Mouse (Mus musculus) MEL (cell line): ENCODE measurements around the gene Slc30a1. TPM values are rescaled to one million over a fixed set of nuclear protein-coding genes. Genes with fewer than 3 reads are reported as not detected.

Experiments
- DNase-seq: peaks from one replicate; pipeline ENCODE4 v3.0.0; 2011; ENCODE audit warnings: low read depth, low spot score
- H3K27ac ChIP-seq: 2 replicates; pipeline ENCODE4 v1.5.1; 2012; ENCODE audit warnings: low read depth, mild to moderate bottlenecking, control low read depth, low read length, moderate library complexity; ENCODE audit not compliant: control insufficient read depth
- H3K27me3 ChIP-seq, 2 experiments: fragments of 150-350 bp in 1 of 2; sonication (generic) in 1 of 2; 2 replicates each; pipeline ENCODE4 v1.6.1; 2012; ENCODE audit warnings: low read length in 2 of 2, mild to moderate bottlenecking in 2 of 2, improper control_type of control experiment in 1 of 2, moderate library complexity in 1 of 2; ENCODE audit not compliant: insufficient read depth in 2 of 2, control insufficient read depth in 1 of 2
- H3K36me3 ChIP-seq, 2 experiments: 2 replicates each; pipeline ENCODE4 v1.6.1; 2012 to 2014; ENCODE audit warnings: low read length in 2 of 2, improper control_type of control experiment in 1 of 2, inconsistent platforms in 1 of 2, mild to moderate bottlenecking in 1 of 2; ENCODE audit not compliant: insufficient read depth in 2 of 2, control insufficient read depth in 1 of 2
- H3K4me1 ChIP-seq, 2 experiments: fragments of 150-350 bp in 1 of 2; sonication (generic) in 1 of 2; 2 replicates each; pipeline ENCODE4 v1.6.1; 2012; ENCODE audit warnings: low read length in 2 of 2, improper control_type of control experiment in 1 of 2, mild to moderate bottlenecking in 1 of 2; ENCODE audit not compliant: insufficient read depth in 2 of 2, control insufficient read depth in 1 of 2
- H3K4me3 ChIP-seq, 2 experiments: fragments of 150-350 bp in 1 of 2; sonication (generic) in 1 of 2; 2 replicates each; pipeline ENCODE4 v1.5.1; 2012; ENCODE audit warnings: low read depth in 2 of 2, low read length in 2 of 2, mild to moderate bottlenecking in 2 of 2, moderate library complexity in 2 of 2, control low read depth in 1 of 2, improper control_type of control experiment in 1 of 2; ENCODE audit not compliant: control insufficient read depth in 1 of 2, insufficient read depth in 1 of 2
- H3K79me2 ChIP-seq: 2 replicates; pipeline ENCODE4 v1.6.1; 2012; ENCODE audit warnings: mild to moderate bottlenecking, low read length, moderate library complexity; ENCODE audit not compliant: control insufficient read depth, poor library complexity, insufficient read depth
- H3K9ac ChIP-seq: 2 replicates; pipeline ENCODE4 v1.6.1; 2012; ENCODE audit warnings: low read depth, mild to moderate bottlenecking, control low read depth, low read length, moderate library complexity; ENCODE audit not compliant: control insufficient read depth, poor library complexity, severe bottlenecking
- H3K9me3 ChIP-seq: fragments of 150-350 bp; sonication (generic); replicated peaks from 2 replicates; pipeline ENCODE4 v1.6.1; 2012; ENCODE audit warnings: mild to moderate bottlenecking, low read length, improper control_type of control experiment, moderate library complexity; ENCODE audit not compliant: insufficient read depth
- E2F4 ChIP-seq: IDR thresholded peaks from 2 replicates; pipeline ENCODE4 v1.6.1; 2011; ENCODE audit warnings: low read depth, low read length, improper control_type of control experiment, borderline replicate concordance
- ELF1 ChIP-seq: IDR thresholded peaks from 2 replicates; pipeline ENCODE4 v1.6.1; 2014; ENCODE audit warnings: low read depth, mild to moderate bottlenecking, inconsistent platforms, low read length, improper control_type of control experiment, moderate library complexity
- EP300 ChIP-seq, 2 experiments: IDR thresholded peaks; 2 replicates each; pipeline ENCODE4 v1.6.1; 2011; ENCODE audit warnings: improper control_type of control experiment in 2 of 2, low read length in 2 of 2, low read depth in 1 of 2, mild to moderate bottlenecking in 1 of 2
- ETS1 ChIP-seq: IDR thresholded peaks from 2 replicates; pipeline ENCODE4 v1.6.1; 2012; ENCODE audit warnings: low read depth, mild to moderate bottlenecking, inconsistent platforms, low read length, improper control_type of control experiment, moderate library complexity
- GABPA ChIP-seq: IDR thresholded peaks from 2 replicates; pipeline ENCODE4 v1.6.1; 2012; ENCODE audit warnings: low read depth, mild to moderate bottlenecking, inconsistent platforms, low read length, improper control_type of control experiment, moderate library complexity
- GATA1 ChIP-seq: IDR thresholded peaks from 2 replicates; pipeline ENCODE4 v1.6.1; 2011; ENCODE audit warnings: low read depth, low read length, improper control_type of control experiment
- HCFC1 ChIP-seq: IDR thresholded peaks from 2 replicates; pipeline ENCODE4 v1.6.1; 2012; ENCODE audit warnings: low read depth, mild to moderate bottlenecking, inconsistent platforms, low read length, improper control_type of control experiment, moderate library complexity
- KAT2A ChIP-seq: conservative IDR thresholded peaks from 2 replicates; pipeline ENCODE4 v1.6.1; 2012; ENCODE audit warnings: low read depth, low read length, improper control_type of control experiment, inconsistent platforms
- MAFK ChIP-seq: IDR thresholded peaks from 2 replicates; pipeline ENCODE4 v1.6.1; 2011; ENCODE audit warnings: low read depth, mild to moderate bottlenecking, low read length, improper control_type of control experiment, borderline replicate concordance
- MEF2A ChIP-seq: IDR thresholded peaks from 2 replicates; pipeline ENCODE4 v1.6.1; 2014; ENCODE audit warnings: low read depth, mild to moderate bottlenecking, inconsistent platforms, low read length, improper control_type of control experiment; ENCODE audit not compliant: poor library complexity, insufficient replicate concordance, severe bottlenecking; ENCODE audit errors: extremely low read depth
- MXI1 ChIP-seq: IDR thresholded peaks from 2 replicates; pipeline ENCODE4 v1.6.1; 2011; ENCODE audit warnings: mild to moderate bottlenecking, low read depth, low read length, improper control_type of control experiment
- NELFE ChIP-seq: IDR thresholded peaks from 2 replicates; pipeline ENCODE4 v1.6.1; 2011; ENCODE audit warnings: low read depth, low read length, improper control_type of control experiment
- NRF1 ChIP-seq: IDR thresholded peaks from 2 replicates; pipeline ENCODE4 v1.6.1; 2014; ENCODE audit warnings: low read depth, mild to moderate bottlenecking, inconsistent platforms, low read length, improper control_type of control experiment, moderate library complexity; ENCODE audit not compliant: poor library complexity, insufficient read depth, severe bottlenecking
- POLR2AphosphoS5 ChIP-seq: IDR thresholded peaks from 2 replicates; pipeline ENCODE4 v1.6.1; 2012; ENCODE audit warnings: low read depth, borderline replicate concordance, mild to moderate bottlenecking, inconsistent platforms, low read length, moderate library complexity, mixed read lengths
- RCOR1 ChIP-seq: IDR thresholded peaks from 2 replicates; pipeline ENCODE4 v1.6.1; 2012; ENCODE audit warnings: low read depth, mild to moderate bottlenecking, inconsistent platforms, low read length, improper control_type of control experiment
- SIN3A ChIP-seq: IDR thresholded peaks from 2 replicates; pipeline ENCODE4 v1.6.1; 2012; ENCODE audit warnings: low read length, improper control_type of control experiment, inconsistent platforms
- TBP ChIP-seq: IDR thresholded peaks from 2 replicates; pipeline ENCODE4 v1.8.0; 2011; ENCODE audit warnings: low read depth, low read length, improper control_type of control experiment
- TCF12 ChIP-seq: IDR thresholded peaks from 2 replicates; pipeline ENCODE4 v1.6.1; 2014; ENCODE audit warnings: low read depth, mild to moderate bottlenecking, inconsistent platforms, low read length, improper control_type of control experiment, moderate library complexity
- UBTF ChIP-seq: IDR thresholded peaks from 2 replicates; pipeline ENCODE4 v1.6.1; 2012; ENCODE audit warnings: low read depth, mild to moderate bottlenecking, inconsistent platforms, low read length, improper control_type of control experiment, moderate library complexity, borderline replicate concordance; ENCODE audit not compliant: insufficient read depth
- USF1 ChIP-seq: IDR thresholded peaks from 2 replicates; pipeline ENCODE4 v1.6.1; 2014; ENCODE audit warnings: low read depth, mild to moderate bottlenecking, inconsistent platforms, low read length, improper control_type of control experiment, moderate library complexity
- ZC3H11A ChIP-seq: IDR thresholded peaks from 2 replicates; pipeline ENCODE4 v1.6.1; 2012; ENCODE audit warnings: low read depth, mild to moderate bottlenecking, inconsistent platforms, low read length, improper control_type of control experiment
- ZKSCAN1 ChIP-seq: IDR thresholded peaks from 2 replicates; pipeline ENCODE4 v1.6.1; 2012; ENCODE audit warnings: low read depth, mild to moderate bottlenecking, inconsistent platforms, low read length, improper control_type of control experiment, moderate library complexity
- ZMIZ1 ChIP-seq: IDR thresholded peaks from 2 replicates; pipeline ENCODE4 v1.6.1; 2012; ENCODE audit warnings: low read depth, mild to moderate bottlenecking, inconsistent platforms, low read length, improper control_type of control experiment, moderate library complexity
- ZNF384 ChIP-seq: IDR thresholded peaks from 2 replicates; pipeline ENCODE4 v1.6.1; 2012; ENCODE audit warnings: low read depth, mild to moderate bottlenecking, inconsistent platforms, low read length, improper control_type of control experiment
- polyA plus RNA-seq, 2 experiments: library from polyadenylated mRNA; stranded (reverse) in 1 of 2; unstranded in 1 of 2; fragments of >175 nt in 1 of 2; fragments of >200 nt in 1 of 2; gene quantifications; 2 replicates each; pipeline versions ENCODE4 v1.2.1 to v1.2.4; 2012; ENCODE audit warnings: low replicate concordance in 2 of 2, low read depth in 1 of 2; ENCODE audit not compliant: insufficient read length in 2 of 2, insufficient read depth in 1 of 2, missing spikeins in 1 of 2
- total RNA-seq: library from RNA; depleted of rRNA; stranded (reverse); fragments of 300-350 nt; gene quantifications from 2 replicates; pipeline ENCODE4 v1.2.3, GENCODE M21; 2012

Gene Slc30a1
- total and polyA plus RNA-seq, 3 experiments: 10.4 to 10.7 TPM; not detected in 1

- DNase-seq: no peak
- peaks cover 0 to 13% of the 10 kb centered on the region in 2 experiments; a peak in 3 of 4 replicates for H3K36me3 ChIP-seq
- H3K9me3 ChIP-seq: no peaks in the 10 kb centered on the region
- H3K4me1 ChIP-seq: peaks cover 9 to 10% of the 10 kb centered on the region in 2 experiments
- no peak overlapping the region for H3K9ac ChIP-seq
- no peak overlapping the region for H3K27ac ChIP-seq
- H3K4me3 ChIP-seq: no peak overlapping the region
- TF ChIP-seq ZC3H11A (no peak), ZMIZ1 (no peak), ELF1 (no peak), E2F4 (no peak), GATA1 (no peak)
- peaks cover 10% of the 10 kb centered on the region for H3K79me2 ChIP-seq
- no peaks in the 10 kb centered on the region for H3K27me3 ChIP-seq
These were observed 9.0 kb downstream of the Slc30a1 start for GRCm38 (mm10) chr1:191915586-191915985.

GRCm38 (mm10) chr1:191916876-191917275 lies 10.3 kb downstream of the Slc30a1 start:
- H3K79me2 ChIP-seq: peaks cover 6% of the 10 kb centered on the region
- H3K27me3 ChIP-seq: no peaks in the 10 kb centered on the region
- TF ChIP-seq HCFC1: no peak
- TF ChIP-seq ZKSCAN1: no peak
- no peak for TF ChIP-seq SIN3A
- no peak for TF ChIP-seq MAFK
- TF ChIP-seq NELFE: no peak
- TF ChIP-seq UBTF: no peak
- TF ChIP-seq POLR2AphosphoS5: no peak
- no peak for TF ChIP-seq TCF12
- no peak for TF ChIP-seq KAT2A
- TF ChIP-seq, all 39 proteins: peak for 0
- peaks cover 0 to 4% of the 10 kb centered on the region in 2 experiments; a peak in 2 of 4 replicates for H3K36me3 ChIP-seq
- 0 out of 4 replicates have a peak, but pooled peaks cover 0 to 3% of the 10 kb centered on the region in 2 experiments for H3K4me1 ChIP-seq
- H3K9ac ChIP-seq: no peak overlapping the region
- no peak overlapping the region for H3K27ac ChIP-seq
- no peak overlapping the region for H3K4me3 ChIP-seq
- peak; percentile 49 for DNase-seq
- H3K9me3 ChIP-seq: no peaks in the 10 kb centered on the region

- H3K79me2 ChIP-seq: no peaks in the 10 kb centered on the region
- no peak for TF ChIP-seq KAT2A
- TF ChIP-seq MEF2A: no peak
- no peak for TF ChIP-seq TBP
- TF ChIP-seq EP300 (IDR thresholded peaks at IDR 0.05; ENCODE audit: low read depth in 1 of 2, low read length in 2 of 2): no peak
- TF ChIP-seq ZNF384: no peak
- no peak for TF ChIP-seq RCOR1
- no peak for TF ChIP-seq NELFE
- no peak for TF ChIP-seq ETS1
- no peak for TF ChIP-seq GABPA
- TF ChIP-seq MXI1: no peak
- TF ChIP-seq NRF1: no peak
- no peak for TF ChIP-seq POLR2AphosphoS5
- TF ChIP-seq ZC3H11A: no peak
- no peak for TF ChIP-seq ZKSCAN1
- no peak for TF ChIP-seq TCF12
- TF ChIP-seq MAFK: no peak
- no peak for TF ChIP-seq USF1
- no peak overlapping the region for H3K4me3 ChIP-seq
These were observed 12.8 kb downstream of the Slc30a1 start for GRCm38 (mm10) chr1:191919336-191919735.

More at GRCm38 (mm10) chr1:191919336-191919735, 12.8 kb downstream of the Slc30a1 start:
- H3K9ac ChIP-seq: no peak overlapping the region
- no peak for DNase-seq
- H3K4me1 ChIP-seq: no peaks in the 10 kb centered on the region
- no peak overlapping the region for H3K27ac ChIP-seq
- no peaks in the 10 kb centered on the region for H3K27me3 ChIP-seq
- H3K36me3 ChIP-seq: no peaks in the 10 kb centered on the region
- H3K9me3 ChIP-seq: no peaks in the 10 kb centered on the region
